Mouse (Mus musculus) spleen, postnatal 14 days (tissue): ENCODE measurements around the gene Plekhh2.
"Not testable (repeated sequence)": the region's sequence is repeated elsewhere in the genome, so short reads cannot be mapped to it uniquely, and the experiment has no call there.

ENCODE experiments used
- DNase-seq, 2 experiments: peaks; one replicate each; pipeline ENCODE4 v3.0.0; 2021 to 2022; ENCODE audit warnings: low spot score in 2 of 2

Gene Plekhh2

DNA sequence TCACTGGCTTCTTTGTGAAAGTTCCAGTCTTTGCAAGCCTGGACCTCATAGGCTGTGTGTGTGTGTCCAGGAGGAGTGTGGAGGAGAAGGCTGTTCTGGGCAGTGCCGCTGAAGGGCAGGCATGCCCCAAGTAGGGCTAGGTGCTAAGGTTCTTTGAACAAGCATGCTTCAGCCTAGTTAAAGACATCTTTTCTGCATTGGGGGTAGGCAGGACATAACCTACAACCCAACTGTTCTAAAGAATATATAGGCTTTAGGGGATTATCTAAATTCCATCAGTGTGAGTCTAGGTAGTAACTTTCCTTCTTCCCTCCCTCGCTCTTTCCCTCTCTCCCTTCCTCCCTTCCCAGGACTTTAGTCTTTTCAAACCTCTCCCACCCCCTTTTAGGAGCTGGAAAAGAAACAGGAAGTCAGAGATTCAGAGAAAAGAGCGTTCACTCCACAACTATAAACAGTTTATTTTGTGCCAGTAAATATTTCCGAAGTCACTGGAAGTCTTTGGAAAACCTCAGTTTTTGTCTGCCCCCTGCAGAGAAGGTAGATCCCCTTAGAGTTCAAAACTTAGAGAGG, 906 bp downstream of the Plekhh2 start:
- DNase-seq = no peak

DNA sequence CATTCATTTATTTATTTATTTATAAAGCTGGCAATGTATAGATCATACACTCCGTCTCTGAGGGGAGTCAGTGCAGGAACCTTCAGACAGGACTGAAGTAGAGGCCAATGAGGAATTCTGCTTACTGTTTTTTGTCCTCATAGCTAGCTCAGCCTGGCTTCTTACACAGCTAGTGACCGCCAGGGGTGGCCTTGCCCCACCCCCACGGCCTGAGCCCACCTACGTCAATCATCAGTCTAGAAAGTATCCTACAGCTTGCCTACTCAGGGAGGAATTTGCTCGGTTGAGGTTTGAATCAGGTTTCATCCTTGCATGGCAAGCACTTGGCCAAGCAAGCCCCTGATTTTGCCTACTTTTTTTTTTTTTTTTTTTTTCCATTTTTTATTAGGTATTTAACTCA, 4.2 kb downstream of the Plekhh2 start:
- DNase-seq = no peak

DNA sequence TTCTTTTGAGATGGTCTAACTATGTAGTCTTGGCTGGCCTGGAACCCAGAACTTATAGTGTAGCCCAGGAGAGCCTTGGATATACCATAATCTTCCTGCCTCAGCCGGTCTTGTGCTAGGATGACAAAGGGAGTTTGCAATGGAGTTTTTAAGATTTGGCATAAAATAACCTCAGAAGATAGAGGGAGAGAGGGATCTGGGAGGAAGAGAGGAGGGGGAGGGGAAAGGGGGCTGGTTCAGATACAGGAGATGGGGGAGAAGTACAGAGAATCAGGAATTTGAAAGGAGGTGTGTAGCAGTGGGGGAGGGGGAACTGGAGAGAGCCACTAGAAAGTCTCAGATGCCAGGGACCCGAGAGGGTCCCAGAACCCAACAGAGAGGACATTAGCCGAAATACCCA, 7.7 kb downstream of the Plekhh2 start:
- no peak for DNase-seq

DNA sequence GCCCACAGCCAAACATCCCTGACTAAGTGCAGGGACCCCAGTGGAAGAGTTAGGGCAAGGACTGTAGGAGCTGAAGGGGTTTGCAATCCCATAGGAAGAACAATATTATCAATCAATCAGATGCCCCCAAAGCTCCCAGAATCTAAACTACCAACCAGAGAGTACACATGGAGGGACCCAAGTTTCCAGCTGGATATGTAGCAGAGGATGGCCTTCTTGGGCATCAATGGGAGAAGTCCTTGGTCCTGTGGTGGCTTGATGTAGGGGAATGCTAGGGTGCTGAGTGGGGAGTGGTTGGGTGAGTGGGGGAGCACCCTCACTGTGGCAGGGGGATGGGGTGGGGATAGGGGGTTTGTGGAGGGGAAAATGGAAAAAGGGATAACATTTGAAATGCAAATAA, 8.4 kb downstream of the Plekhh2 start:
- DNase-seq = no peak

DNA sequence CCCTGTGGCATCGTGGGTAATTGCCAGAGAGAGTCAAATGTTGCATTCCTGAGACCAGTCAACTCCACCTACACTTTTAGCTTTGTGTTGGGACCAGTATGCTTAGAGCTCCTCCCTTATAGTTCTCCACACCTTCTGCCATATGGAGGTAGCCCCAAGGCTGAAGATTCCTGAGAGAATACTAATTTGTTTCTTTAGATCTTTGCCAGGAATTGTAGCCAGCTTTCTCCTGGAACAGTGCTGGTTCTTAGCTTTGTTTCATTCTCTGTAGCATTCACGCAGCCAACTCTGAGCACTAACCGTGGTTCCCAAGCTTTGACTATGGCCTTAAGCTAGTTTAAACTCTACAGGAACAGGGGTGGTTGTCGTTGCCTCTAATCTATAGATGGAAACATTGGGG, 17.7 kb downstream of the Plekhh2 start:
- DNase-seq = no peak

DNA sequence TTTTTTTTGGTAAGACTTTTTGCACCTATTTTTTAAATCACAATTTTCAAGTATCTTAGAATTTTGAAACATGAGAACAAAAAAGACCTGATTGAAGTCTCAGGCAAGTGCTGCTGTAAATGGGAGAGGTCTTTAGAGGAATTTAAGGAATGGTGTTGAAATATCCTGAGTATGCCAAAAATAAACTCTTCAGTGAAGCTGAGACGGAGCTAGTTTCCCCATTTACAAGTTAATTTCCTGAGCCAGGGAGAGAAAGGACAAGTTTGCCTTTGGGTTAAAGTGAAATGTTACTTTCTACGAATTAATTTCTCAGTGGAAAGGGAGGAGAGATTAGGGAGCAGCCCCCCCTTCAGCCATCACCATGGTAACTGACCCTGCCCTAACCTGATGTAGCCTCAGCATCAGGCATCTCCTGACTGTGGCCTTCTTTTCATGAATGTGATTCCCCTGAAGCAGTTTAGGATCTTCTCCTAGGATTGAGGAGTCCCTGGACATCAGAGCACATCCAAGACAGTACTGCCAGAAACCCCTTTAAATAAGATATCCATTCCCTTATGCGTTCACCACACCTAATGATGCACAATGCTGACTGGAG, 18.6 kb downstream of the Plekhh2 start:
- no peak for DNase-seq

DNA sequence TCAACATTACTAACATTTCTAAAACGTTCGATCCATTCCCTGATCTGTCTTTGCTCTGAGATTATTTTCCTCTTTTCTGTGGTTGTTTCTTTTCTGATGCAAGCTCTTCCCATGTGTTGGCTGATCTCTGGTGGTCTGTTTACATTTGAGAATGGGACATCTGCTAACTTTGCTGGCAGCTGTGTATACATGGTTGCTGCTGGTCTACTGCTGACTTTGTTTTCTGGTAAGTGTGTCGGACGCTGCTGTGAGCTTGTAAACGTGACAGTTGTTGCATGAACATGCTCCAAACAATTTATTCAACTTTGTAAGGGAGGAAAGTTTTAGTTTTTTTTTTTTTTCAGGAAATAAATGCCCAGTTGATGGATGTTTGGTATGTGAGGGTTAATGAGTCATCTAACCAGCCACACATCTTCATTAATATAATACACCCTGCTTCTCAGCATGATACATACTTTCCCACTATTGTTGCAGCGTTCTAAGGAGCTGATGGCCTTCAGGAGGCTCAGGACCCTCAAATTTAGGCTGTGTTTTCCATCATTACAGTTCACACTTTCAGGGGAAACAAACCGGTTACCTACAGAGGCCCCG, 21.3 kb downstream of the Plekhh2 start:
- DNase-seq = no peak

DNA sequence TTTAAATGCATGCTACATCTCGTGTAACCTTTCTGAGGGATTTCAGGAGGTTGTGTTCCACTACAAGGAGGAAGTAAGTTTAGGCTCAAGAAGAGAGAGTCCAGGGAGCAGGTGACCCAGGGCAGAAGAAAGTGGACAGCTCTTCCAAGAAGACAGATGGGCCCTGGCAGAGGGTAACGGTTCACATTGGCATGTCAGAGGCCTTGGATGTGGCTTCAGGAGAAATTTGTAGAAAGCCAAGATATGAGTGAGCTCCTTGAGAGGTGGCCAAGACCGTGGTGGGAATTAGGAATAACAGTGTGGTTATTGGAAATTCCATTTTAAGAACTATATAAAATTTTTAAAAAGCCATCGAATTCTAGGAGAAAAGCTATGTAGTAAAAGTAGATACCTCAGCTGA, 22.1 kb downstream of the Plekhh2 start:
- DNase-seq = no peak

DNA sequence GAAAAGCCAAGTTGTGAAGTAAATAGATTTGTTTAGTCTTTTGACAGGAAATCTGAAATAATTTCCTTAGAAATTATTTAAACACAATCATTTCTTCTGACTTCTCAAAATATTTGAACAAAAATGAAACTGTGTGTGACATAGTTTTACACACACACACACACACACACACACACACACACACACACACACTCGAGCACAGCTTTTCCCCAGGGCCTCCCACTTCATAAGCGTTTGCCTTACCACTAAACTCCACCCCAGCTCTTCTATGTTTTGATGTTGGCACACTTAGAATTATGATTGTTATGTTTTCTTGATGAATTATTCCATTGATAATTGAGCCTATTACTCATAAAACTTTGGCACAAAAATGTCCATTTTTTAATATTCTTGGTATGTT, 22.9 kb downstream of the Plekhh2 start:
- no peak for DNase-seq

DNA sequence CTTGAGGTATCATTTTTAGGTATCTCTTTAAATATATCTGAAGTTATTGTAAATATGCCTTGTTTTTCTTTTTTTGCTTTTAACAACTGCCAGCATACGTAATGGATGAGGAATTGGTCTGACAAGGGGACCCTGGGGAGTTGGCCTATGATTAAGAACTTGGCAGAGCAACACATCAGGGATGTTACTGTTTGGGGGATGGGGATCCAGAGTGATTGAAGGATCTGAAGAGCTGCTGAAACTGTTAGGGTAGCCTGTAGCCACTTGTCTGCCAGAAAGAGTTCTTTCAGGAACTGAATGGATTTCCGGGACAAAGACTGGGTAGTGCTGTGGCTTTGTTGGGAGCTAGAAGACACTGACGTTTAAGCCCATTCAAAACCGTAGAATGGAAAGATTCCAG, 23.5 kb downstream of the Plekhh2 start:
- no peak for DNase-seq

DNA sequence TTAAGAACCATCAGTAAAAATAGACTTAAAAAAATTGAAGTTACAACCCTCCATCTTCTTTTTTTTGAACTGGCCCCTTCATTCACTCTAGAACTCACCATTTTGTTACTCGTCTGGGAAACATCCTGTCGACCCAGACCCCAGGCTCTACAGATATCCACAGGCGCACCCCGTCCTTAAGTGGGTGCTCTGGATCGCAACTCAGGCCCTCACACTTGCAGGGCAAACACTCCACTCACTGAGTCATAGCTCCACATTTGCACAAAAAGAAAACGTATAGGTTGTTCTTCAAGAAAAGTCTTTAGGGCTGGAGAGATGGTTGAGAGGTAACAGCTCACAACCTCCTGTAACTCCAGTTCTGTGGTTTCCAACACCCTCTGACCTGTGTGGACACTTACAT, 25.6 kb downstream of the Plekhh2 start:
- DNase-seq = no peak

DNA sequence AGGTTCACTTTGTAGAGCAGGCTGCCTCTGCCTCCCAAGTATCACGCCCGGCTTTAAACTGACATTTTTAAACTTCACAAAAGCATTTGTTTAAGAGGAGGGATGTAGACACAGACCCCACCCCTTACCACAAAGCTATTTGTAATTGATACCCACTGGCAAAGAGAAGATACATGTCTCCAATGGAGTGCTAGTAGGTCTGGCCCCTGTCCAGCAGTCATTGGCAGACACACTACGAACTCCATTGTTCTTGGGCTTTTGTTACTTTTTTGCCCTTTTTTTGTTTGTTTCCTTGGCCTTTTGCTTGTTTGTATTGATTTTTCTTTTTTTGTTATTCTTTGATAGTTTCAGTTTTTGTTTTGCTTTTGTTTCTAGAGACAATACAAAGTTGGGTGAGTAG, 26.3 kb downstream of the Plekhh2 start:
- no peak for DNase-seq

DNA sequence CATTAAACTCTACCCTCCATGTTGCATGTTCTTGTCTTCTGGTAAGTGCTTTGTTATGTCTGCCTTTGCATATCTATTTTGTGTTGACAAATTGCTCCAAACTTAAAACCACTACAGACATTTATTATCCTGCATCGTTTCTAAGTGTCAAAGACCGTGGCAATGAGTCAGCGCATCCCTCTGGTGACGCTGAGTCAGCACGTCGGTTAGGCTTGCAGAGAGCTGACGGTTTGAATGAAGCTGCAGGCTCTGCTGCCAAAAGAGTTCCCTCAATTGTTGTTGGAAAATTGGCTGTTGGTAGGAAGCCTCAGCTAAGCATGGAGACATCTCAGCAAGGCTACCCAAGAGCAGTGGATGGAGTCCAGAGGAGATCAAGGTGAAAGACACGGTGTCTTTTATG, 28.9 kb downstream of the Plekhh2 start:
- DNase-seq = no peak

DNA sequence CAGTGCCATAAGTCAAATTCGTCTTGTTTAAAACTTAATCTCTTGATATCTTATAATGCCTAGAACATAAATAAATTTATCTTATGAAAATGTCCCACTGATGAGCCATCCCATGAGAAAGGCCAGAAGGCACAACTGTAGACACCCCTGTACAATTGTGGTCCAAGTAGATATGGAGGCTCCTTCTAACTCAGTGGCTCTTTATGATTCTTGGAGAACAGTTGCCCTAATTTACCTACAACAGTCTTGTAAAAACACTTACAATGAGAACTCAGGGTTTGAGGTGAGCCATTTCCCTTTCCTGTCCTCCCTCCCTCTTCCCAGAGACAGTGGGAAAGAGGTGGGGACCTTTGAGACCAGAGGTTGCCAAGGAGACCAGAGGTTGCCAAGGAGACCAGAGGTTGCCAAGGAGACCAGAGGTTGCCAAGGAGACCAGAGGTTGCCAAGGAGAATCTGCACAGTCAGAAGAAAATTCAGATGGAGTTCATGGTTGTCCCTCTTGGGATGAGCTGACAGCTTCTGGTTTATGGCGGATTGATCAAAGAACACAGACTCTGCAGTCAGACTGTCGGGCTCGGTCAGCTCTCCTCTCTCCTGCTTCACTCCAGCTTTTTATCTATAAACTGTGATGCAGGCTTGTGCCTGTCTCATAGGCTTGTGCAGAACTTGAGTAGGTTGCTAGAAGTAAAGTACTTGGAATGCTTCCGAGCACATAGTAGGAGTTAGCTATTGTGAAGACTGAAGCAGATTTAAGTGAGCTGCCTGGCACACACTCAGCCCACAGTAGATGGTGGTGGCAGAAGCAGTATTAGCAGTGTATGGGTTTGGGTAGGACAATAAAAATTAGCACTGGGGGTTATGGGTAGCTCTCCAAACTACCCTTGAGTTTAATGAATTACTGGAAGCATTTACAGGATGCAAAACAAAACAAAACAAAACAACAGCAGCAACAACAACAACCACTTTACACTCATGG, 39.5 kb downstream of the Plekhh2 start:
- no peak for DNase-seq

DNA sequence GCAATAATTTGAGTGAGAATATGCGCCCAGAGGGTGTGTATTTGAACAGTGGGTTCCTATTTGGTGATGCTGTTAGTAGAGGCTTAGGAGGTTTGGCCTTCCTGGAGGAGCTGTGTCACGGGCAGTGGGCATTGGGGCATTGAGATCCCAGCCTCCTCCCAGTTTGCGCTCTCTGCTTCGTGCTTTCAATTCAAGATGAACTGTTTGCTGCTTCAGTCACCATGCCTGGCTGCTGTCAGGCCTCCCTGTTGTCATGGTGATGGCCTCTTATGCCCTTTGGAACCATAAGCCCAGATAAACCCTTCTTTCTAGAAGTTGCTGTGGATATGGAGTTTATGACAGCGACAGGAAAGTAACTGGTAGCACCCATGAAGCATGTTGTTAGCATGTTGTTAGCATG, 40.5 kb downstream of the Plekhh2 start:
- no peak for DNase-seq

DNA sequence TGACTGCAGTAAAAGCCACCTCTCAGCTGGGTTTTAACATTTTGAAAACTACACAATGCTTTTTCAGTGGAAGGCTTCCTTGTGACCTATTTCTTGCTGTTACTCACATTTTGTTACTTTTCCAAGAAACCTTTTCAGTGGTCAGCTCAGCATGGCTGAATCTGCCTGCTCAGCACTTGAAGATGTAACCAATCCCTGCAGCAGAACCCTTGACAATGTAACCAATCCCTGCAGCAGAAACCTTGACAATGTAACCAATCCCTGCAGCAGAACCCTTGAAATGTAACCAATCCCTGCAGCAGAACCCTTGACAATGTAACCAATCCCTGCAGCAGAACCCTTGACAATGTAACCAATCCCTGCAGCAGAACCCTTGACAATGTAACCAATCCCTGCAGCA, 52.6 kb downstream of the Plekhh2 start:
- not testable (repeated sequence) for DNase-seq

DNA sequence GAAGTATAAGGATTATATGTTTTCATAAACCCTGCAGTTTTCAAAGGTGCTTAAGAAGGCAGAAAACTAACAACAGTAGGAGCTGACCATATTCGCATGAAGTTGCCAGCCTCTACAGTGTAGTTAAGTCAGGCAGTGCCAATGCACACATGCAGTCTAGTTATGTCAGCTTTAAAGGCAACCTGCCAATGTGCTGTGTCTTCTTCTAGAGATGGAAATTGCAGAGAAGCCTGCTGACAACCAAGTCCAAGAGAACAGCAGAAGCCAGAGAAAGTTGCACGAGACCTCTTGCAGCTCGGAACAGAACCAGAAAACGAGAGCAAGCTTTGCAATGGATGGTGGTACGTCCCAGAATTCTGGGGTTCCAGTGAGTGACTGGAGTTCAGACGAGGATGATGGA, 54.1 kb downstream of the Plekhh2 start:
- DNase-seq = no peak

DNA sequence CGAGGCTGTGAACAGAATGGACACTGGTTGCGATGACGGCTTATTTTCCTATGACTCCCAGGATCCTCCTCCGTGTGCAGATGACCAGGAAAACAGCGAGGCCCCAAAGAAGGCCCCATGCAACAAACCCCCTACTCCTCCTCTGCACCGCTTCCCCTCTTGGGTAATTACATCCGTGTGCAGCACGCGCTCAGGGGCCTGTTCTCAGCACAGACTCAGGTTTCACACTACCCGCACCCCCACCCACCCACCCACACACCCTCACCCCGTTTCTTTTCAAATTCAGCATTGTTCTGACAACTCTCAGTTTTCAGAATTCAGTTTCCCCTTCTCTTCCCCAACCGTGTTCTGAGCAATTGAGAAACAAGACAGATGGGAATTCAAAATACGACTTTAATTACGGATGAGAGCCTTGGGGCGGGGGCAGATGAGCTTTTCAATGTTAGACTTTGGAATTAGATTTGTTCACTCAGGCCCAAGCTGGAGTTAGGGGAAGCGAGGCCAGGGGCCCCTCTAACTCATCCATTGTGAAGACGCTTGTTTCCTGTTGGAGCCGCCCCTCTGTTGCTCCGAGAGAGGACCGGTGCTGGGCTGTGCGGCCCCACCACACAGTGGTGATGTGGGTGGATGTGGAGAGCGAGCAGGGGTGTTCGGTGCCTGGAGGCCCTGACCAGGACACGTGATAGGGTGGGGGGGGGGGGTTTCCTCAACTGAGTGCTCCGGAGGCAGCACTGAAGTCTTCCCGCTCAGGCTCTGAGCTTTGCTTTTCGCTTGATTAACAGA, 55.3 kb downstream of the Plekhh2 start:
- DNase-seq = no peak

DNA sequence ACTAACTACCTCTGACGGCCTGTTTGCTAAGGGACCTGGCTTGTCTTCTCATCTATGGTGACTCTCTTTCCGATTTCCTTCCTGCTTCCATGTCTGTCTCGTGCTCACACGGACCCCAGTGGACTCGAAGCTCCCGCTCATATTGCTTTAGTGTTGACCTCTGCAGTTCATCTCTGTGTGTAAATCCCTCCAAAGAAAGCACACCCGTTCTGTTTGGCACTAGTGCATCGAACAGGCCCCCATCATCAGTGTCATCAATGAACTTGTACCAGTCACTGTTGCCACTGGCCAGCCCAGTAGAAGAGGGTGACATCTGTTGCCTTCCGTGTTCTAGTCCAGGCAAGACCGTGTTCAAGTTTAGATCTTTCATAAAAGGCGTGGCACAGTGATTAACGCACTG, 57.1 kb downstream of the Plekhh2 start:
- no peak for DNase-seq

DNA sequence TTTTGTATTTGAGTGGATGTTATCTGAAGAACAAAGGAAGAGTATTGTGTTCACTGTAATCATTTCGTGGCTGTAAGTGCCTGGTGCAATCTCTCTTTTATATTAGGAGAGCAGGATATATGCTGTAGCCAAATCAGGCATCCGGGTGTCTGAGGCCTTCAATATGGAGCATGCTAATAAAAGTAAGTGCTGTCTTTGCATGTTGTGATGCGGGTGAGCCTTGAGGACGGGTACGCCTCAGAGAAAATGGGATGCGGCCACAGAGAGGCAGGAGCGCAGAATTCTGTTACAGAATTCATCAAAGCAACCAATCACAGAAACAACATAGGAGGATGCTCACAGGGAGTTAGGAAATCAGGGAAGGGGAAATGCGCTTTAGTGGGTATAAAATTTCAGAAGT, 58.1 kb downstream of the Plekhh2 start:
- no peak for DNase-seq

DNA sequence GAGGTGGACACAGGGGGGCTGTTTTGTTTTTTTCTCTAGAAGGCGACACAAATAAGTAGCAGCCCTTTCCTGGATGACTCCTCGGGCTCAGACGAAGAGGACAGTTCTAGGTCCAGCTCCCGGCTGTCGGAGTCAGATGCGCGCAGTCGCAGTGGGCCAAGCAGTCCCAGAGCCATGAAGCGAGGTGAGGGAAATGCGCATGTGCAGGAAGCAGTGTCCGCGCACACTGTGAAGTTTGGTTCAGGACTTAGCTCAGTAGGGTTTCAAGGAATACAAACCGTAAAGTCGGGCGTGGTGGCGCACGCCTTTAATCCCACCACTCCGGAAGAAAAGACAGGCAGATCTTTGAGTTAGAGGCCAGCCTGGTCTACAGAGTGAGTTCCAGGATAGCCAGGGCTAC, 59.9 kb downstream of the Plekhh2 start:
- no peak for DNase-seq

DNA sequence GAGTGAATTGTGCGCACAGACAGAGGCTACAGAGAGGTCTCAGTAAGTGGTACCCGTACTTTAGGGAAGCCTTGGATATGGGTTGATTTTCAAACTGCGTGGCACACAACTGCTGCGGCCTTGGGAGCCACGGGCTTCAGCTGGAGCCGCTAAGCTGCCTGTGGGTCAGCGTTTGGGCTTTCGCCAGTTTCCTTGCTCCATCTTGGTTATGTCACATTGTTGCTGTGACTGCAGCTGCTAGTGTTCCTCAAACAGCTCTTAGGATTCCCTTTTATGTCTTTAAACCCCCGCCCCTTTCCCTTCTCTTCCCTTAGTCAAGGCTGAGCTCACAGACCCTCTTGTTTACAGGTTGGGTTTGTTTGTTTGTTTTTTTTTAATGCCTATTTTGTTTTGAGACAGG, 61.6 kb downstream of the Plekhh2 start:
- no peak for DNase-seq
